Mouse (Mus musculus): Measurements from ENCODE around the gene Ergic3. TPM values are rescaled to one million over a fixed set of nuclear protein-coding genes. Genes with fewer than 3 reads are reported as not detected.

The Ergic3 gene
- polyA plus RNA-seq, 1 experiment from 2014 or later, result 239 TPM

DNA sequence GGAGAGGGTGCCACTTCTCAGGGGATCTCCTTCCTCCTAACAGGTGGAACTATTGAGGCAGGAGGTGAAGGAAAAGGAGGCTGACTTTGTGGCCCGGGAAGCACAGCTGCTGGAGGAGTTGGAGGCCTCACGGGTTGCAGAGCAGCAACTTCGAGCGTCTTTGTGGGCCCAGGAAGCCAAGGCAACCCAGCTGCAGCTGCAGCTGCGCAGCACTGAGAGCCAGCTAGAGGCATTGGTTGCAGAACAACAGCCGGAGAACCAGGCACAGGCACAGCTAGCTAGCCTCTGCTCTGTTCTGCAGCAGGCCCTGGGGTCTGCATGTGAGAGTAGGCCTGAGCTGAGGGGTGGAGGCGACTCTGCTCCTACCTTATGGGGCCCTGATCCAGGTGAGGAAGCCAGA, 22.1 kb upstream of the Ergic3 start:
- H3K9me3 ChIP-seq (ENCODE audit: low read depth, low read length), result no peaks in the 10 kb centered on the region
- no peak for ATAC-seq (ENCODE audit: insufficient read depth)
- no peak for DNase-seq
- TF ChIP-seq CTCF (IDR thresholded peaks at IDR 0.05; ENCODE audit: low read depth), result no peak
- no peak overlapping the region for H3K4me2 ChIP-seq
- no peak overlapping the region for H3K4me3 ChIP-seq (ENCODE audit: low read depth, low read length)
- H3K27me3 ChIP-seq (ENCODE audit: insufficient read depth, low read length), result no peaks in the 10 kb centered on the region
- 90% methylated on average over 7 of the region's 7 CpGs for WGBS
- peaks cover 95% of the 10 kb centered on the region for H3K36me3 ChIP-seq (ENCODE audit: insufficient read depth)
- no peak overlapping the region for H3K9ac ChIP-seq
- no peaks in the 10 kb centered on the region for H3K4me1 ChIP-seq (ENCODE audit: insufficient read depth)
- H3K27ac ChIP-seq (ENCODE audit: low read depth), result no peak overlapping the region

DNA sequence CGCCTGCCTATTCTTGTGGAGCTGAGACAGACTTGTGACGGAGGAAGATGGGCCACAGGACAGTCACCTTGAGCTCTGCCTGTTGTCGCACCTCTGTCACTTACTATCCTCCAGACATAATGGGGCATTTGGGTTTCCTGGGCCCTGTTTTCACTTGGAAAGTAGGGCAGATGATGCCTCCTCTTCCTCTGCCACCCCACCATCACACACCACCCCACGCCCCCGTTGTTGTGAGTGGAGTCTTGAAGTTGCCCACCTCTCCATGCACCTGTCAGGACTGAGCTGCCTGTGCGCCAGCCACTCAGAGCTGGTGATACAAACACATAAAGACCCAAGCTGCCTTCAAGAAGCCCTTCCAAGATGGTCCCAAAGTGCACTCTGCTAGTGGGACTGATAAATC, 20.7 kb upstream of the Ergic3 start:
- Histone ChIP-seq H3K9me3 (ENCODE audit: low read depth, low read length) (no peaks in the 10 kb centered on the region), H3K9ac (no peak overlapping the region), H3K36me3 (ENCODE audit: insufficient read depth) (peaks cover 95% of the 10 kb centered on the region), H3K4me2 (no peak overlapping the region), H3K4me1 (ENCODE audit: insufficient read depth) (no peaks in the 10 kb centered on the region), H3K27me3 (ENCODE audit: insufficient read depth, low read length) (no peaks in the 10 kb centered on the region), H3K27ac (ENCODE audit: low read depth) (no peak overlapping the region), H3K4me3 (ENCODE audit: low read depth, low read length) (no peak overlapping the region)
- no peak for DNase-seq
- no peak for TF ChIP-seq CTCF (IDR thresholded peaks at IDR 0.05; ENCODE audit: low read depth)
- ATAC-seq (ENCODE audit: insufficient read depth), result no peak
- 96% methylated on average over 6 of the region's 6 CpGs for WGBS

DNA sequence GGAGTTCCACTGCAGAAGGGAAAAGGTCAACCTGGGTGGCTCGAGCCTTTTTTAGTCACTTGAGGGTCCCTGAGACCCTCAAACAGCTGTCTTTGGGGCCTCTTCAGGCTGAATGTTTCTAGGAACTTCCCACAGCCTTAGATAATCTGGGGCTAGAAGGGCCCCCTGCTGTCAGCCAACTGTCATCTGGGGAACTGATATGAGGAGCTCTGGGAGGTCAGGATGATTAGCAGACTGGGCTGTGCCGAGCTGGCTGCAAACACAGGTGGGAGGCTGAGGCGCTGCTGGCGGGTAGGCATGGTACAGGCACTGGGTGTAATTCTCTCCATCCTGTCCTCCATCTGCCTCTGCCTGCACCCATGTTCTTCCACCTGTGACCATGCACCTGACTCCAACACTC, 18.8 kb upstream of the Ergic3 start:
- ATAC-seq (ENCODE audit: insufficient read depth) (no peak), DNase-seq (no peak)
- Histone ChIP-seq H3K4me2 (peak overlapping the region; percentile 18; the same call in 1 of the 2 replicates), H3K27me3 (ENCODE audit: insufficient read depth, low read length) (no peaks in the 10 kb centered on the region), H3K9me3 (ENCODE audit: low read depth, low read length) (no peaks in the 10 kb centered on the region), H3K4me3 (ENCODE audit: low read depth, low read length) (peak overlapping the region; percentile 9; the same call in 1 of the 2 replicates), H3K4me1 (ENCODE audit: insufficient read depth) (no peaks in the 10 kb centered on the region), H3K36me3 (ENCODE audit: insufficient read depth) (peaks cover 97% of the 10 kb centered on the region), H3K27ac (ENCODE audit: low read depth) (peak overlapping the region; percentile 36; the same call in 1 of the 2 replicates), H3K9ac (no peak overlapping the region)
- WGBS, result 40% methylated on average over 4 of the region's 4 CpGs
- no peak for TF ChIP-seq CTCF (IDR thresholded peaks at IDR 0.05; ENCODE audit: low read depth)

DNA sequence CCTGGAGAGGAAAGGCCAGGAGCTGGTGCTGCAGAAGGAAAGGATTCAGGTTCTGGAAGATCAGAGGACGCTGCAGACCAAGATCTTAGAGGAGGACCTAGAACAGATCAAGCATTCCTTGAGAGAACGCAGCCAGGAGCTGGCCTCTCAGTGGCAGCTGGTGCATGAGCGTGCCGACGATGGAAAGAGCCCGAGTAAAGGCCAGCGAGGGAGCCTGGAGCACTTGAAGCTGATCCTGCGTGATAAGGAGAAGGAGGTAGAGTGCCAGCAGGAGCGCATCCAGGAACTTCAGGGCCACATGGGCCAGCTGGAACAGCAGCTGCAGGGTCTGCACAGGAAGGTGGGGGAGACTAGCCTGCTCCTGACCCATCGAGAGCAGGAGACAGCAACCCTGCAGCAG, 16.7 kb upstream of the Ergic3 start:
- ATAC-seq (ENCODE audit: insufficient read depth), result no peak
- Histone ChIP-seq H3K36me3 (ENCODE audit: insufficient read depth) (peaks cover 95% of the 10 kb centered on the region), H3K27ac (ENCODE audit: low read depth) (no peak overlapping the region), H3K4me2 (no peak overlapping the region), H3K9ac (no peak overlapping the region), H3K27me3 (ENCODE audit: insufficient read depth, low read length) (no peaks in the 10 kb centered on the region), H3K4me1 (ENCODE audit: insufficient read depth) (no peaks in the 10 kb centered on the region), H3K4me3 (ENCODE audit: low read depth, low read length) (no peak overlapping the region), H3K9me3 (ENCODE audit: low read depth, low read length) (no peaks in the 10 kb centered on the region)
- no peak for DNase-seq
- 75% methylated on average over 10 of the region's 10 CpGs for WGBS
- no peak for TF ChIP-seq CTCF (IDR thresholded peaks at IDR 0.05; ENCODE audit: low read depth)

DNA sequence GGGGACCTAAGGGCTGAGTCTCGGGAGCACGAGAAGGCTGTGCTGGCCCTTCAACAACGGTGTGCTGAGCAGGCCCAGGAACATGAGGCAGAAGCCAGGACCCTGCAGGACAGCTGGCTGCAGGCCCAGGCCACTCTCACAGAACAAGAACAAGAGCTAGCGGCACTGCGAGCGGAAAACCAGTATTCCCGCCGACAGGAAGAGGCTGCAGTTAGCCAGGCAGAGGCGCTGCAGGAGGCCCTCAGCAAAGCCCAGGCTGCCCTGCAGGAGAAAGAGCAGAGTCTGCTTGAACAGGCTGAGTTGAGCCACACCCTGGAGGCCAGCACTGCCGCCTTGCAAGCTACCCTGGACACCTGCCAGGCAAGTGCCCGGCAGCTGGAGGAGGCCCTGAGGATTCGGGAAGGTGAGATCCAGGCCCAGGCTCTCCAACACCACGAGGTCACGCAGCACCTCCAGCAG, 16.0 kb upstream of the Ergic3 start:
- no peak overlapping the region for H3K9ac ChIP-seq
- no peaks in the 10 kb centered on the region for H3K9me3 ChIP-seq (ENCODE audit: low read depth, low read length)
- no peak overlapping the region for H3K4me3 ChIP-seq (ENCODE audit: low read depth, low read length)
- ATAC-seq (ENCODE audit: insufficient read depth) (no peak), DNase-seq (peak; percentile 12)
- H3K4me1 ChIP-seq (ENCODE audit: insufficient read depth), result no peaks in the 10 kb centered on the region
- no peak overlapping the region; the same call in 1 of the 2 replicates for H3K4me2 ChIP-seq
- peaks cover 95% of the 10 kb centered on the region for H3K36me3 ChIP-seq (ENCODE audit: insufficient read depth)
- no peak overlapping the region for H3K27ac ChIP-seq (ENCODE audit: low read depth)
- 79% methylated on average over 14 of the region's 14 CpGs for WGBS
- H3K27me3 ChIP-seq (ENCODE audit: insufficient read depth, low read length), result no peaks in the 10 kb centered on the region
- TF ChIP-seq CTCF (IDR thresholded peaks at IDR 0.05; ENCODE audit: low read depth), result no peak

DNA sequence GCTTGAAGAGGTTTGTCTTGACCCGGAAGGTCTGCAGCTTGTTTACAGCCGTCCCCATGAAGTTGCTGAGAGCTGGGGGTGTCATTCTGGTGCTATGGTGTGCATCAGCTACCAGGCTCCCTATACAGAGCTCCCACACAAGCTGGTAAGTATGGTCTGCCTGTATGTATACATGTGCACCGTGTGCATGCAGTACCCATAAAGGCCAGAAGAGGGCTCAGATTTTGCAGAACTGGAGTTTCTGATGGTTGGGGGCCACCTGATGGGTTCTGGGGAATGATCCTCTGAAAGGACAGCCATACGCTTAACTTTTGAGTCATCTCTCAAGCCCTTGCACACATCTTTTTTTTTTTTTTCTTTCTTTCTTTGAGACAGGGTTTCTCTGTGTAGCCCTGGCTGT, 2.5 kb upstream of the Ergic3 start:
- H3K4me1 ChIP-seq (ENCODE audit: insufficient read depth), result no peaks in the 10 kb centered on the region
- H3K27me3 ChIP-seq (ENCODE audit: insufficient read depth, low read length), result no peaks in the 10 kb centered on the region
- peaks cover 9% of the 10 kb centered on the region for H3K36me3 ChIP-seq (ENCODE audit: insufficient read depth)
- no peak overlapping the region for H3K27ac ChIP-seq (ENCODE audit: low read depth)
- peak; percentile 50 for TF ChIP-seq CTCF (IDR thresholded peaks at IDR 0.05; ENCODE audit: low read depth)
- peak; percentile 11 for DNase-seq
- H3K9ac ChIP-seq, result no peak overlapping the region
- H3K9me3 ChIP-seq (ENCODE audit: low read depth, low read length), result no peaks in the 10 kb centered on the region
- no peak for ATAC-seq (ENCODE audit: insufficient read depth)
- no peak overlapping the region for H3K4me3 ChIP-seq (ENCODE audit: low read depth, low read length)
- H3K4me2 ChIP-seq, result no peak overlapping the region
- WGBS, result 84% methylated on average over 4 of the region's 4 CpGs

DNA sequence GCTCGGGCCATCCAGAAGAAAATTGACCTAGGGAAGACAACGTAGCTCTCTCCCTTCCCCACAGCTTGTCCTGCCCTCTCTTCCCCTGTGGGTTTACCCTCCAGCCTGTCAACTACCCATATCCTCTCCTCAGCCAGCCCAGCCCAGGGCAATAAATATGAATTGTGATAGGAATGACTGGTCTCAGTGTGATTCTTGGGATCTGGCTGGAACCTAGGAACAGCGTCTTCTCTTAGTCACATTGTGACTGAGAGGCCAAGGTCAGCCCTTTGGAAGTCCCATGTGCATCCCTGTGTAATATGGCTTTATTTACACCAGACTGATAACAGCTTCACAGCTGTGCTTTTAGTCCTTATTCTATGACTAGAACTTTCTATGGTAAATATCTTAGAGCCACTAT, 10.3 kb downstream of the Ergic3 start:
- Histone ChIP-seq H3K27ac (ENCODE audit: low read depth) (no peak overlapping the region), H3K36me3 (ENCODE audit: insufficient read depth) (peaks cover 58% of the 10 kb centered on the region), H3K27me3 (ENCODE audit: insufficient read depth, low read length) (no peaks in the 10 kb centered on the region), H3K9ac (no peak overlapping the region), H3K4me3 (ENCODE audit: low read depth, low read length) (no peak overlapping the region), H3K4me1 (ENCODE audit: insufficient read depth) (no peaks in the 10 kb centered on the region), H3K4me2 (no peak overlapping the region), H3K9me3 (ENCODE audit: low read depth, low read length) (no peaks in the 10 kb centered on the region)
- TF ChIP-seq CTCF (IDR thresholded peaks at IDR 0.05; ENCODE audit: low read depth), result no peak
- 74% methylated on average over 3 of the region's 3 CpGs for WGBS
- ATAC-seq (ENCODE audit: insufficient read depth), result no peak
- DNase-seq, result no peak

DNA sequence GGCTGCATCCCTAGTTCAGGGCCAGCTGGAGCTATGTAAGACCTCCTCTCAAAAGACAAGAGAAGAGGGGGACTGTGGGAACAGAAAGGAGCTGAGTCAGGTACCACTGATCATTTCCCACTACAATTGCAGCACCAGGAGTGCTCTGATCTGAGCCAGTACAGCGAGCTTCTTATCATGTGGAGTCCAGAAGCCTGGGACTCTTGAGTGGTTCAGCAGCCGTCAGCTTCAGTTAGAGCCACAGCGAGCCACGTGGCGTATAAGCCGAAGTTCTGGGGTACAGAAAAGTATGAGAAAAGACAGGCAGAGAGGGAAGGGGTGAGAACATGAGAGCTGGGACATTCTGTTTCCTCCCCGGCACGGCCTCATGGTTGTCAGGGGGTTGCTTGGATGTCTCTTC, 13.4 kb downstream of the Ergic3 start:
- H3K4me2 ChIP-seq, result no peak overlapping the region
- no peak for TF ChIP-seq CTCF (IDR thresholded peaks at IDR 0.05; ENCODE audit: low read depth)
- DNase-seq (no peak), ATAC-seq (ENCODE audit: insufficient read depth) (no peak)
- no peak overlapping the region for H3K4me3 ChIP-seq (ENCODE audit: low read depth, low read length)
- no peaks in the 10 kb centered on the region for H3K4me1 ChIP-seq (ENCODE audit: insufficient read depth)
- 83% methylated on average over 8 of the region's 8 CpGs for WGBS
- H3K27ac ChIP-seq (ENCODE audit: low read depth), result no peak overlapping the region
- H3K9me3 ChIP-seq (ENCODE audit: low read depth, low read length), result no peaks in the 10 kb centered on the region
- H3K27me3 ChIP-seq (ENCODE audit: insufficient read depth, low read length), result no peaks in the 10 kb centered on the region
- no peak overlapping the region for H3K9ac ChIP-seq
- H3K36me3 ChIP-seq (ENCODE audit: insufficient read depth), result peaks cover 28% of the 10 kb centered on the region

Data from lung, embryonic 14.5 days (tissue).